Mouse (Mus musculus) brain, embryonic 14.5 days (tissue): Measurements from ENCODE around the gene Blmh.

Experiments used
- CTCF ChIP-seq: fragments of 200-500 bp; IDR thresholded peaks from 2 replicates; pipeline ENCODE4 v1.5.1; 2012; ENCODE audit warnings: inconsistent platforms, mild to moderate bottlenecking, moderate library complexity, borderline replicate concordance; ENCODE audit not compliant: insufficient read depth, insufficient read length; ENCODE audit errors: extremely low read depth
- POLR2A ChIP-seq: fragments of 200-500 bp; IDR thresholded peaks from 2 replicates; pipeline ENCODE4 v1.6.1; 2012; ENCODE audit warnings: mild to moderate bottlenecking, inconsistent platforms, borderline replicate concordance; ENCODE audit not compliant: poor library complexity, insufficient read depth, insufficient read length, severe bottlenecking; ENCODE audit errors: extremely low read depth

- TF ChIP-seq POLR2A (no peak), CTCF (no peak)
Observed at GRCm38 (mm10) chr11:77019539-77019938, 94.9 kb downstream of the Blmh start.
